Mouse (Mus musculus) kidney, adult 11 months (tissue): Measurements from ENCODE around the gene Nsdhl.

ENCODE experiments used
- DNase-seq: peaks from one replicate; pipeline ENCODE4 v3.0.0; 2022

The Nsdhl gene

DNA sequence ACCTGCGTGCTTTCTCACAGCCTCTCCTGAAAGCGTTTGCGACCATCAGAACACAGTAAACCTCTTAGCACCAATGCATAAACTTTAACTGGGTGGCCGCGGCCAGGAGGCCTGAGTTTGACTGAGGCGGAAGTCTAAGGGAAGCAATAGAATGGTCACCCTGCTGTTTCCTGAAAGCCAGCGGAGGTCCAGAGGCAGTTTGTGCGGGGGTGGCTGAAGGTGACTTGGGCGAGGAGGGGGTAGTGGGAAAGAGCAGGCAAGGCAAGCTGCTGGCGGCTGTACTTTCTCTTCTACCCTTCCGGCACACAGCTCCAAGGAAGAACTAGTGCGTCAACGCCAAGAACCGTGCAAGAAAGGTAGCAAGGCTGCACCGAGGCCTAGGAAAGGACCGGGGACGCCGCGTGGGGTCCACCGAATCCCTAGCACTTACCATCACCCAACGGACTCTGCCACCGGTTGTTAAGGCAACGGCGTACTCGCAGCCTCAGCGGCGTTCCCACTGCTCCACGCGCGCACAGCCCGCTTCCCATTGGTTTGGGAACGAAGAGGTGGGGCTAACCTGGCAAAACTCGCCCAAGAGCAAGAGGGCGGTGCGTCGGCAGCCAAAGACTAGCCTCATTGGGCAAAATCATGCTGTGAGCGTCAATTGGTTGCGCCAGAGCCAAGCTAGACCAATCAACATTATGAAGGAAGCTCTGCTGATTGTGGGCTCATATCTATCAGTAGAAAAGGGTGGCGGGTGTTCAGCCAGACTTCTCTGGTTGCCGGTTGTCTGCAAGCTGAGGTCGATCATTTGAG lies at the start of gene Nsdhl, which contains the start of gene Cetn2:
Gene Nsdhl, plus strand, starts transcription at position 674 of the 798 bp plus-strand sequence.
Gene Cetn2, minus strand, starts transcription at position 528 of the 798 bp plus-strand sequence.
- DNase-seq = peak; percentile 93

DNA sequence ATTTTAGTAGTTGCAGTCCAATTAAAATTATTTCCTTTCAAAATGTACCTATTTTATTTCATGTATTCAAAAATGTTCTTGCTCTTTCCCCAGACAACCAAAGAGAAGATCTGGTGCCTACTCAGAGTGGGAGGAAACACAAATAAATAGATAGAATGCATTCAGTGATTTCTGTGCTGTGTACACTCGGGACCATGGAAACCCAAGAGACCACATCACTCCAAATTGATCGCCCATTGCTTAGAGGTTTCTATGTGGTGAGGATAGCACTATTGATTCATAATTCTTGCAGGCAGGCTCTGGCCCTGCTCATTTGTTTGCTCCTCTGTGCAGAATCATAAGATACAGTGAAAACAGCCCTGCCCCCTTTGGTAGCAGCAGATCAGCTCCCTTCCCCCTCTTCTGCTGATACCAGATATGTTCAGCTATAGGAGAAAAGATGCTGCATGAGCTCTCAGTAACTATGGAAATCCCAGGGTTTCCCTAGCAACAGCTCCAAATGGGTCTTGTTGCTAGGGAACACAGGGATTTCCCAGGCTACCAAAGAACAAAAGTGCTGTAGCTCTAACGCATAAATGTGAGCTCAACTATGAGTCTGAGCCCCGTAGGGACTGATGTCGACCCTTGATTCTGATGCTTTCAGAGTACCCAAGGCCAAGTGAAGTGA lies 22.8 kb upstream of the Nsdhl start:
- no peak for DNase-seq

DNA sequence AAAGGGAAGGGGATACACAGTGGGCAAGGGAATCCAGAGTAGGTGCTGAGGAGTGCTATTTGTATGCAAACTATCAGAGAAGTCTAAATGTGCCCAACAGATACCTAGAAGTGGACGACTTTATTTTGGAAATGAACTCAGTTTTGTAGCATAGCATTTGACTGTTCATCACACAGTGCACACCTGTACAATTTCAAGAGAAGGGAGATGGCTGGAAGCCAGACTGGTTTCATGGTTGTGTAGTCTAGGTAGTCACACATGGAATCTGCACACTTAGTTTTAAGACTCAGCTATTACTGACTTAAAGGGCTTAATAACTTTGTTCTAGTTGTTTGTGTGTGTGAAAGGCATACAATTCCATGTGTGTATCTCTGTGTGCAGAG lies 22.3 kb upstream of the Nsdhl start:
- no peak for DNase-seq

DNA sequence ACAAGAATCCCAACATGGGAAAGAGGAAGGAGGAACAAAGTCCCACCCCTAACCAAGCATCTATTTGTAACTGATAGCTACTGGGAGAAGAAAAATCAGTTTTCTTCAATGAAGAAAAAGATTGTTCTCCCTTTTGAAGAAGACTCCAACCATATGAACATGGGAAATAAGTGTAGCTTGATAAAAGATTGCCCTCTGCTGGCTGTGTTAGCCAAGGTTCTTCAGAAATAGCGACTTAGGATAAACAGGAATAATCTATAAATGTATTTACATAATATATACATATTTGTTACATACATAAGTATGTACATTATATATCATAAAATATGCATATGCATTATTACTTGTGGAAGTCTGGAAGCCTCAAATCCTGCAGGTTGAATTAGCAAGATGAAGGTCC lies 15.8 kb upstream of the Nsdhl start:
- DNase-seq = no peak

DNA sequence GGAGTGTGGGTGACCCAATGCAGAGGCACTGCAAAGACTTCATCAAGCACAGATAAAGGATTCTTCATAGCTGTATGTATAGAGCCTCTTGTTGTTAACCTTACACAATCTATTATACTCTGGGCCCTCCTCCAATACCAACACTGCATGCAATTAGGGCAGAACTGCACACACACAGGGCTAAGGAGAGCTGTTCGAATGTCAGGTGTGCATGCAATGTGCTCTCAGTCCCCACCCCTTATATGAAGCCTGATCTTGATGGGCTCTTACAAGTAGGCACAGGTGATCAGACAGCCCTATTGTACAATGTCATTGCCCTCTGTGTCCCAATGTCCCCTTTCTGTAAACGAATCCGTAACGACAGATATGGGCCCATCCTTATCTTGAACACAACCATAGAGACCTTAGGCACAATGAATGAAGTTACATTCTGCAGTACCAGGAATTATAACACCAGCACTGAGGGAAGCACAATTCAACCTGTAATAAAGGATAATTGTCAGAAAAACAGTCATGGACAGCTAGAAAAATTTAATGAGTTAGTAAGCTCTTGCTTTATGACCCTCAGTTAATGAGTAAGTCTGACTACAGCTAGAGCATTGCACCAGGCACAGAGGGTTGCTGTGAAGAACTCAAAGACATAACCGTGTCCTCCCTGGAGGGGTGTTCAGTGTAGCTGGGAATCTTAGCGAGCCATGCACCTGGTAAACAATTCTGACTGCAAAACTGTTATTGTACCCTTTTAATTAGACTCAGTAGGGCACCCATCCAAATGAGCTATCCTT lies 10.5 kb upstream of the Nsdhl start:
- no peak for DNase-seq

DNA sequence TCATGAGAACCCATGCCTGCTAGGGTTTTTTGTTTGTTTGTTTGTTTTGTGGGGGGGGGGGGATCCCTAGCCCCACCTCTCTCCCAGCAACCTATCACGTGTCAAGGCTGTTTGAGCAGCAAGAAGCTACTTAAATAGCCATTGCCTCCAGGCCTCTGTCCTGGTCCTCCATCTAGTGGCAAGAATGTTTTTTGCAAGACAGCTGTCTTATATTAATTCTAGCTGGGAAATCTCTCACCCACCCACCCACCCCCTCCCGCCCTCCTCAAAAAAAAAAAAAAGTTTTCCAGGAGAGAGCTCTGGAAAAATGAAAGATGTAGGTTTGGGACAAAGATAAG lies 10.0 kb upstream of the Nsdhl start:
- DNase-seq = peak; percentile 36

DNA sequence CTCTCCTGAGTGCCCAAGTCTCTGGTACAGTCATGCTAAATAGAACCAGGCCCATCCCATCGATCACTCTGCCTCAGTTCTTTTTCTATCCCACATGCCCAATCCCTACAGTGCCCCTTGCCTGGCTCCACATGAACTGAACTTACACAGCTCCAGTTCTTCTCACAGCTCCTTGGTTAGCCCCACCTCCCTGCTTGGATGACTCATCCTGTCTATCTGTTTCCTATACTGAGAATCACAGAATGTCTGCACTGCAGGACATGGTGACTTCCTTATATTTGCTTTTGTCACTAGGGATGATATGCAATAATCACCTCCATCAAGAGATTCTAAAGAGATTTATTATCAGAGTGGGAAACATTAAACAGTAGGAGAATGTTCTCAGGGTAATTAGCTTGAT lies 6.7 kb upstream of the Nsdhl start:
- no peak for DNase-seq

DNA sequence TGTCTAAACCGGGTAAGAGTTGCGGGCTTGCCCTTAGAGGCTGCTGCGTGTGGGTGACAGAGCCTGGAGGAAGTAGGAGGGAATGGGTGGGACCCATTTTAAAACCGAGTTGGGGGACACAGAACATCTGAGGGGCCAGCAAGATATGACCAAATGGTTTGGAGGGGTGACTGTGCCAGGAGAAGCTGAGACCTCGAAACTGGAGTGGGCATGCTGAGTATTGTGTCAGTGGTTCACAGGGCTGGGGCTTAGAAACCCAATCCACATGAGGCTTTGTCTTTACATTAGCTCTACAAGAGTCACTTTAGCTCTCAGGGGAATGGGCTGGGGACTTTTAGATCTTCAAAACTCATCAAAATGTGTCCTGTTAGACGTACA lies 314 bp downstream of the Nsdhl start:
- DNase-seq = no peak

DNA sequence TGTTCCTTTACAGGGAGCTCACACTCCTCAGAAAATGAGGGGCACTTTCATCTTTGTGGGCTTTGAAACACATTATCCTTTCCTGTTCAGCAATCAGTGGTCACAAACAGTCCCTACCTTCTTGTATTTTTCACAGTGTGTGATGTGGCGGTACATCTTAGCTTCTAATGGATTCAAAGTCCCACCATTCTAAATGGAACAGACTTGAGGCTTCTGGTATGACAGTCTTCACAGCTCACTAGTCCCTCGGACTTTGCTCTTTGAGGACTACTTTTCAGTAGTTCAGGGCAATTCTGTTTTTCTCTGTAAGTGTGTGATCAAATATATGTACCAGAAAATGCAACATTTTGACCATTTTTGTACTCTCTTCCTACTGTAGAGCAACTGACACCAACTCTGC lies 3.0 kb downstream of the Nsdhl start:
- no peak for DNase-seq

DNA sequence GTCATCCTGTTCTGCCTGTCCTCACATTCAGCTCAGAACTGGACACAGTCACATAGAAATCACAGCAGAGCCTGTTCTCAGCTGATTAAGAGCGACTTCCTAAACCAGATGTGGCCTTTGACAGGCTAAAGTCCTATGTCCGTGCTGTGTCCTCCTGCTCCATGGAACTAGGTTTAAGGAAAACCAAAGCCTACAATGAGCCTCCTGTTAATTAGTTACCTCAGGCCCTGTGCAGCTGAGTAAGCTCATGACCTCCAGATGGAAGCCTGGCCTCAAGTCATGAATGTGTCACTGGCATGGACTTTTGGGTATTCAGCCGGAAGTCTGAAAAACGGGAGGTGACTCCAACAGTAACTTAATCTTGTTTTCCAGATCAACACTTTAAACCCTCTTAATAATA lies 35.1 kb downstream of the Nsdhl start:
- DNase-seq = peak; percentile 72

DNA sequence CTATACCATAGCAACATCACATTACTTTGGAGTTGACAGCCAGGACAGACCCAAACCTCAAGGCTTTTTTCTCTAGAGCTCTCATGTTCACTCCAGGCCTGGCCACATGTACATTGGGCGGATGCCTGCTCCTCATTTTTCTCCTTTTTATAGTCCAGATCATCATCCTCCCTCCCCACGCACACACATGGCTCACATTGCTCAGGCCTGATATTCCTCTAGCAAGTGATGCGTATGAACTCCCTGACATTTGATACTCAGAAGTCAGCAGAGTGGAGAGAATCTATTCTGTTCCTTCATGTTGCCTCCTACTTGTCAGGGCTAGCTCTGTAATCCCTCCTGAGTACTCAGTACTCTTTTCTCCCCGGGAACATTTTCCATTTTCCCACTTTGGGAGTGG lies 38.1 kb downstream of the Nsdhl start:
- no peak for DNase-seq

DNA sequence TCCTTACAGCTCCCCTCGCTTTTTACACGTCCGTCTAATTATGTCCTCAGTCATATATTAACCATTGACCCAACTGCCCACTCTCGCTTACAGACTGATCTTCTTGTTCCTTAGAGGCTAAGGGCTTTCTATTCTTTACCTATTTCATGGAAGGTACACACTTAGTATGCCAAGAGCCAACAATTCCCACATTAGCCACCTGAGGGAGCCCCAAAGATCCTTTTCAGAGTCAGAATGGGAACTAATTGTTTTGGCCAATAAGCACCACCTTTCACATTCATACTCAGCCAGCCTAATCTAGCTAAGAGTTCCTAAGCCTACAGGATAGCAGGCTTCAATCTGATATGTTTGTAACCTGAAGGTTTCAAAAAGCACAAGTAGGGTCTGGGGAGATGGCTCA lies 42.1 kb downstream of the Nsdhl start:
- peak; percentile 14 for DNase-seq

DNA sequence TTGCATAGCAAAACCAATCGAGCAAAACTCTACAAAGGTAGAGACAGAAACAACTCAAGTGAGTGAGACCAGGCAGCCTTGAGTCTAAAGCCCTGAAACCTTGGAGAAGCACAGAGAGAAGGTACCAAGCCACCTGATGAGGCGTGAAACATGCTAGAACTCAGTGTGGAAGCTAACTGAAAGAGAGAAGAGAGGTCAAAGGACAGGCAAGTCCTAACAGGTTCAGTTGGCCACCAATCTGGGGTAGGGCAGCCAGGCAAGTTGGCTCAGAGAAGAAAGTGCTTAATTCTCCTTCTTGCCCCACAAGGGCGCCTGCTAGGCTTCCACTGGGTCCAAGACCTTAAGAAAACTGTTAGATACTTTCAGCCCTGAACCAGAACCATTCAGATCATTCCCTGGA lies 43.2 kb downstream of the Nsdhl start:
- no peak for DNase-seq

DNA sequence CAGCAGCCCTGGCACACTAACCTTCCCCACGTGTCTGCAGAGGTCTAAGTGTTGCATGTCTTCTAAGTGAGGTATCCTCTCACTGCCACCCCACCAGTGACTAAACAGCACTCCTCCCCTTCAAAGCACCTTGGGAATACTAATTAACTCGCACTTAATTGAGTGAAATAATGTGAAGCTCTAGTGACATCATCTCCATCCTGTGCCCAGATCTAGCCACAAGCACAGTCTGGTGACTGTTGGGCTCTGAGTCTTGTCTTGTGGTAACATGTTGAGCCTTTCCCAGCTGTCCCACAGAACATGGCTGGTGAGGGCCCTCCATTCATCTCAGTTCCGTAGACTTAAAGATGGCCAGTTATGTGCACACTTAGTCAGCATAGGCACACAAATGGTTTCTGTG lies 44.4 kb downstream of the Nsdhl start:
- DNase-seq = no peak

DNA sequence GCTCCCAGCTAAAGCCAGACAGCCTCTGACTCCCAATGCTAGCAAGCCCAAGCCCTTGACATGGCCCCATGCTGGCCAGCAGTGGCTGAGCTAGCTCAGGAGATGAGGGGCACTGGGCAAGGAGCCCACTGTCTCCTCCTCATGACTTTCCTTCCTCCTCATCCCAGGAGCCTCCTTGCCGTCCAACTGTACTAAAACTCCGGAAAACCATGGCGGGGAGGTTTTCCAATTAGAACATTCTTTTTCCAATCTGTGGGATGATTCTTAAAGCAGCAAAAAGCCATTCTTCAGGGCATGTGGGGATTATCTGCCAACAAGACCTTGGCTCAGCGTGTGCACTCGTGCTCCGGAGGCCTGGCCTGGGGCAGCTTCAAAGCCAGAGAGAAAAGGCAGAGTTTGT lies 64.5 kb downstream of the Nsdhl start:
- DNase-seq = no peak

DNA sequence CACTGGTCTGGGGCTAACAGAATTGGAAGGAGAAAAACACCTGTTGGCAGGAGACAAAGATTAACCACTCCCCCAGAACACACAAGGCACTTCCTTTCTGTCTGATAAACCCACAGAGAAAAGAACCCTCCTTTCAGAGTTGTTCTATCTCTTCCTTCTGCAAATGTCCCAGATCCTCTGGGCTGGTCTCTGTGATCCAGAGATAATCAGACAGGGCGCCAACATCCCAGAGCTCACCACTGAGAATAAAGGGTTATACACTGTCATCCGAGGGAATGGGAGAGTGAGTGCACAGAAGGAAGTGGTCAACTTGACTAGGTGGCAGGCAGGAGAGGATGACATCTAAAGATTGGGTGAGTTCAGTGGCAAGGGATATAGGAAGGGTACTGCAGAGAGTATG lies 67.2 kb downstream of the Nsdhl start:
- DNase-seq = no peak

DNA sequence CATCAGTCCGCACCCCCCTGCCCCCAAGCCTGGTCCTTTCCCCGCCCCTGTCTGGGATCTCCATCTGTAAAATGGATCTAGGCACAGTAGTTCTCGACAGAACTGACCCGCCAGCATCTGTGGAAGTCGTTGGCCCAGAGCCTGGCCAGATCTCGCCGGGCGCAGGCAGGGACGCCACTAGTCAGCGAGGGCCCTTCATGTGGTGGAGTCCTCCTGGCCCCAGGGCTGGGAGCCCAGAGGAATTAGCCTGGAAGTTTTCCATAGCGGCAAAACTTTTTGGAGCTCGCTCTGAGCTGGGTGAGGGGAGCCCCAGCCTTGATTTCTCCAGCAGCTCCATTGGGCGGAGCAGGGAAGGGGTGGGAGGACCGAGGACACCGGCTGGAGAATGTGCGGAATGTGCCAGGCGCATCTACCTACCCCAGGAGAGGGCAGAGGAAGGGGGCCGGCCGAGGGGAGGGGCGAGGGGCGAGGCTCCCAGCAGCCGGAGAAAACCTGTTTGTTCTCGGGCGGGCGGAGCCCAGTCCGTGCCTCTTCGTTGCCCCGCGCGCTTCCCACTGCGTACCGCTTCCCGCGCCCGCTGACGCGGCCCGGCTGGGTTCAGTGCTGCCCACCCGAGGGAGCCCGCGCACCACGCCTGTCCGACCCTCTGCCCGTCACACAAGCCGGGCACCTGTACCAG lies 68.6 kb downstream of the Nsdhl start, which contains the start of gene Zfp185:
Gene Zfp185, plus strand, starts transcription at position 499 of the 679 bp plus-strand sequence.
- DNase-seq = peak; percentile 81

DNA sequence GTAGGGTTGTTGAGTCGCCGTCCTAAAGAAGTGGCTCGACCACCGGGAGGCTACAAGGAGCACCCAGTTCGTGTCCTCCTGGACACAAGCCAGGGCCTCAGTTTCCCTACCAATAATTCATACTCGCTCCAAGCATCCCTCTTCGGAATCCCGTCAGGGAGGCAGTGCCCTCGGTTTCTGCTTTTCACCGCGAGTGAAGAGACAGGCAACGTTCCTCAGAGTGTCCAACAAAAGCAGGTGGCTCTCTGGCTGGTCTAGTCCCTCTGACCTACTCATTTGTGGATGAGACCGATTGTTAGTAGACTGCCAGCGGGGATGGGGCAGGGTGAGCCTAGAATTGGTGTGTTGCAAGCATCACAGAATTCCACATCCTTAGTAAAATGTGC lies 69.2 kb downstream of the Nsdhl start:
- DNase-seq = no peak

DNA sequence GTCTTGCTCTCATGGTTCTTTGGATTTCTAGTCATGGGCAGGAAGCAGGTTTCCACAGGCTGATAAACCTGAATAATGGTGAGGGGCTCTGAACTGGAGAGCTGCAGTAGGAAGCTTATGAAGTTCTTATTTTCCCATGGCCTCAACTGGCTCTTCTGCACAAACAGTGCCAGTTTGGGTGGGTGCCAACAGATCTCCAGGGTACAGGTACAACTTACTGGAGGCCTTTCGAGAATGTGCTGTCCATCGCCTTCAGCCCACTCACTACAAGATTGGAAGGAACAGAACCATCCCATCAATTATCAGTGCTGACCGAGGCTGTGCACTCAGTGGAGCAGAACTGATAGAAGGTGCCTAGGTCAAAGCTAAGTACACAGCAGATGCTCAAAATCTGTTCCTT lies 70.1 kb downstream of the Nsdhl start:
- no peak for DNase-seq

DNA sequence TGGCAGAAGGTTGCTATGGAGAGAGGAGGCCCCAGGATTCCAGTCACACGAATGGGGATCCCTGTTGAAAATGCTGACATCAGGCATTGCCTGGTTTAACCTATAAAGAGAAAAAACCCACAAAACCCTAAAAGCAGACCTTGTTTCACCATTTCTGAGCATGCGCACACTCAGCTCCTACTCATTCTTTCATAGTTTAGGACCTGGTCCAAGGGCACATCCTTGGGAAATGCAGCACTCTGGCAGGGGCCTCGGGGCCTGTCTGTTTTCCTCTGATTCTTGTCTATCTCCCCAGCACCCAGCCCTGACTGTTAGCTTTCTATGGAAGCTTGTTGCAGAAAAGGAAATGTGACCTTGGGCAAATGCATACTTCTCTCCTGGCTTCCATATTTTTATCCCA lies 72.2 kb downstream of the Nsdhl start:
- DNase-seq = no peak

DNA sequence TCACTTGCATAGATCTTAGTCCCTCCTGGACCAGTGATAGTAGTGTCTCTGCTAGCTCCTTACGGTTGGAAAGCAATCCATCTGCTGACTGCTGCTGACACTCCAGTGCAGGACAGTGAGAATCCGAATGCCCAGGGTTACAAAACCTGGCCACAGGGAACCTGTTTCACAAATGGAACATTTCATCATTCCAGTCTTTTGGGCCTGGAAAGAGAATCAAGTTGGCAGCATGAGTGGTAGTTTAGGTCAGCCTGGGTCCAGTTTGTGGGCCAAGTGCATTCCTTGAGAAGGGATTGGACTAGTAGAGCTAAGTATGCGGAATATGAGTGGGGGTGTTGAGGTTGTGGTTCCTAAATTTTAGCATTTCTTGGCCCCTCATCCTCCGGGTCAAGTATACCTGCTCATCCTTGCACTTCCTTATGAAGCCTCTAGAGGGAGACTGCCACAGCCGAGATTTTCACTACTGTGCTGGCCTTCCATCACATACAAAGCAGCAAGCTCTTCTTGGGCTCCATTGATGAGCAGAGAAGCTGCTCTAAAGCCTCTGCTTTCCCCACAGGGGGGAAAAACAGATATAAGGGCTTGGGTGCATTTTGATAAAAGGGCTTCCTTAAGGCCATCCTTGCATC lies 74.0 kb downstream of the Nsdhl start:
- DNase-seq = no peak

DNA sequence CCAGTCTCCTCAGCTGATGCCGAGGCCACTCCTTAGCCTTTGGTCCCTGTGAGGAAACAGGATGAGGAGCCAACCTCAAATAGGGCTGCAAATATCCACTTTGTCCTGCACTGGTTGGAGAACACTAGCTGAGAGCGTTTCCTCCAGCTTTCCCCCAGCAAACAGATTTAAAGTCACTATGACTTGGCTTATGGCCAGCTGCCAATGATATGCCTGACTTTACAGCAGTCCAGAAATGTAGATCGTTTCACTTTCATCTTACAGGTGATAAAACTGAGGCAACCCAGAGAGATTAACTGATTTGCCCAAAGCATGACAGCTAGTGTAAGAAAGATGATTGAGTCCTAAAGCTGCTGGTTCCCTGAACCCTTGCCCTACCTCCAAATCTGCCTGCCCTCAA lies 77.2 kb downstream of the Nsdhl start:
- DNase-seq = no peak

DNA sequence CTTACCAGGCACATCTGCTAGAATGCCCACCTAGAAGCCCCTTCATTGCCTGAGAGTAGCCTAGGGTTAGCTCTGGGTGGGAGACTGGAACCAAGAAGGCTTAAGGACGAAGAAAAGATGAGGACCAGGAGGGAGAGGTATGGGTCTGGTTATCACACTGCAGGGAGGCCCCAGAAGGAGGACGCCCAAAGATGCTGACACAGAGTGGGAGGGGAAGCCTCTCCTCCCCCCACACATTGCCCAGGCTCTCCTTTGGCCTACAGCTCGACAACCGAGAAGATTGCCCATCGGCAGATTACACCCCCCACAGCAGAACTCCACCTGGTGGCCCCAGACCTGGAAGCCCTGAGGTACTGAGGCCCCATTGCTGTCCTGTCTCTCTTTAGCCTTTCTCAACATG lies 84.8 kb downstream of the Nsdhl start:
- no peak for DNase-seq
